Mouse (Mus musculus) lung, postnatal 10 days (tissue): ENCODE measurements around the gene Scaf1.
"Not testable (repeated sequence)": the region's sequence is repeated elsewhere in the genome, so short reads cannot be mapped to it uniquely, and the experiment has no call there.

Experiments
- DNase-seq: peaks from one replicate; pipeline ENCODE4 v3.0.0; 2021

Gene Scaf1

GRCm38 (mm10) chr7:45043307-45043706 lies 27.1 kb upstream of the Scaf1 start:
- DNase-seq: no peak

DNA sequence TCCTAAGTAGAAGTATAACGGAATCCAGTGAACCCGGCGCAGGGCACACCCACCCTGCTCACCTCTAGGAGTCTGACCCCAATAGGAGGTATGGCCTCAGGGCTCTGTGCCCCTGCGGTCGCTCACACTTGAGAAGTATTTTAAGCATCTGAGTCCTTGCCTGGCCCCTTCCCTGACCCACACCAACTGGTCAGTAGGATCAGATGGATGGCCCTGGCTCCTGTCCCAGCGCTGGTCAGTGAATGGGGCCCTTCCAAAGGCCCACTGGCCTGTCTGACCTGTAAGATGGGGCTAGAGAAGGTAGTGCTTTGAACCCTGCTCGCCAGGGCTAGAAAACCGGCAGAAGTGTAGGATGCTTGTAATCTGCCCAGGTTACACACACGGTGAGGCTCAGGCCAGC lies 24.7 kb upstream of the Scaf1 start:
- no peak for DNase-seq

DNA sequence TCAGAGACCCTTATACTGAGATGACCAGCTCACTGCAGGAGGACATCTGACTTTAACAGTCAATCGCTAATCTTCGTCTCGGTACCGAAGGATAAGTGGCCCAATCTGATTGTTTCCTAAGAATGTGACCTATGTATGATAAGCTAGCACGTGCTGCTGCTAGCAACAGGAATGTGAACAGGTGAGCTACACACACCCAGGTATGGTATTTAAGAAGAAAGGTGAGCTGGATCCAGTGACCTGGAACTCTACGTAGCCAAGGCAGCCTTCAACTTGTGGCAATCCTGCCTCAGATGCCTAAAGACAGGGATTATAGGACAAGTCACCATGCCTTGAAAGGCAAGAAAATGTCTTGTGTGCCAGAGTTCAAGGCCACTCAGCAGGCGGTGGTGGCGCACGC lies 22.2 kb upstream of the Scaf1 start:
- no peak for DNase-seq

DNA sequence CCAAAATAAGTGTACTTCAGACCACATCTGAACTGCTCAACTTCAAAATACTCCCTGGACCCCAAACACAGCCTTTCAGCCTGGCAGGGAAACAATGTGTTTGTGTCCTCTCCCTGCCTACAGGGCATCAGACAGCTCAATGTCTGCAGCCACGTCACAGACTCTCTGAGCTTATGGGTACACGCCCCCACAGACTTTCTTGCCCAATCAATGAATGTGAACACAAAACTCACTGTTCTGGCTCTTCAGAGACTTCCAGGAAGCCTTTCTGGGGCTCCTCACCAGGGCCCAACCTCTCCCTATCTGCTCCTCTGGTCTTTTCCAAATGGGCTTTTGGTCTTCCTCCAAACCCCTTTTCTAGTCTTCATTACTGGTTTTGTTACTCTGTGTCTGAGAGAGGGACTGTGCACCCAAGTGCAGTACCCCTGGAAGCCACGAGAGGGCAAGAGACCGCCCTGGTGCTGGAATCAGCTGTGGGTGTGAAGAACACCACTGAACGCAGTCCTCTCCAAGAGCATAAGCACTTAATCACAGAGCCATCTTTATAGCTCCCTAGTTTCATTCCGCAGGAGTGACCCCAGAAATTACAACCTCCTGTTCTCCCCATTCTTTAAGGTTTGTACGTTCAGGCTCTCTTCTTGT lies 21.7 kb upstream of the Scaf1 start:
- peak; percentile 84 for DNase-seq

DNA sequence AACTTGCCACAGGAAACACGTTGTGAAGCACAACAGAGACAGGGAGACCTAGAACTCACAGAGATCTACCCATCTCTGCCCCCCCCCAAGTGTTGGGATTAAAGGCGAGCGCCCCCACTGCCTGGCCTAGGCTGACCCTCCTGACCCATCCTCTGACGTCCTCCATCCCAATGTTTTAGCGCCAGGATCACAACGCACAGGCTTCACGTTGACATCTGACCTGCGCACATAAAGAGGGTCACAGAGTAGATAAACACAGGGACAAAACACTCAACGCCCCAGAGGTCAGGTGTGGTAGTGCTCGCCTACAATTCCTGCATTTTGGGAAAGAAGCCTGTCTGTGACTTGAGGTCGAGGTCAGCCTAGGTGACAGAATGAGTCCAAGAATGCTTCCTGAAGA lies 20.5 kb upstream of the Scaf1 start:
- no peak for DNase-seq

GRCm38 (mm10) chr7:45035631-45036030 lies 19.5 kb upstream of the Scaf1 start:
- DNase-seq: no peak

- no peak for DNase-seq
Observed at GRCm38 (mm10) chr7:45033722-45034359, 17.7 kb upstream of the Scaf1 start.

- no peak for DNase-seq
Observed at GRCm38 (mm10) chr7:45030857-45031256, 14.7 kb upstream of the Scaf1 start.

DNA sequence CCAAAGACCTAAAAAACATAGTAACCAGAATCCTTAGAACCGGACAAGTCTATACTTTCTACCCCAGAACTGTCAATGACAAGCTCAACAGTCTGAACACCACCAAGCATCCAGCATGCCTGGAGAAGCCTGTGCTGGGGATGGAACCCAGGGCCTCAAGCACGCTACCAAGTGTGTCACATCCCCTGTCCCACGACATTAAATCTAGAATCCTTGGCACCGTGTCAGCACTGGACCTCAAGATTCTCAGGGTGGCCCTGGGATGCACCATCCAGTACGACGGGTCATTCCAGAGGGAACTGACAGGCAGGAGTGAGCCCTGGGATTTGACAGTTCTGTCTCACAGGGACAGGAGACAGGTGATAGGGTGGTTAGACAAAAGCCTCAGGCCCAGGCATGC lies 13.8 kb upstream of the Scaf1 start:
- DNase-seq: no peak

GRCm38 (mm10) chr7:45028351-45028750 lies 12.2 kb upstream of the Scaf1 start:
- no peak for DNase-seq

DNA sequence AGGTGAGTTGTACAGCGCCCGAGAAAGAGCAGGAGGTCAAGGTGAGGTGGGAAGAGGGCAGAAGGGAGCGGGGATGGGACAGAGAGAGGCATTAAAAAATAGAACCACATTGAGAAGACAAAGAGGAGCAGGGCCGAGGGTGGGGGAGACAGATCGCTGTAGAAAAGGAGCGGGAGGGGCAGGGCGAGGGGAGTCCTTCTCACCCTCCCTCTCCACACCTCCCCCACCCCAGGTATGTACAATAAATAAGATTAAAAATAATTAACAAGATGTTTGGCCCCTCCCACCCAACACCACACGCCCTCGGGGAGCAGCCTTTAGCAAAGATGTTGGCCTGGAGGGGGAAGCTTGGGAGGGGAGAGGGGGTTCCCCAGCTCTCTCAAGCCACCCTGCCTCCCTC lies 11.6 kb upstream of the Scaf1 start:
- DNase-seq: no peak

DNA sequence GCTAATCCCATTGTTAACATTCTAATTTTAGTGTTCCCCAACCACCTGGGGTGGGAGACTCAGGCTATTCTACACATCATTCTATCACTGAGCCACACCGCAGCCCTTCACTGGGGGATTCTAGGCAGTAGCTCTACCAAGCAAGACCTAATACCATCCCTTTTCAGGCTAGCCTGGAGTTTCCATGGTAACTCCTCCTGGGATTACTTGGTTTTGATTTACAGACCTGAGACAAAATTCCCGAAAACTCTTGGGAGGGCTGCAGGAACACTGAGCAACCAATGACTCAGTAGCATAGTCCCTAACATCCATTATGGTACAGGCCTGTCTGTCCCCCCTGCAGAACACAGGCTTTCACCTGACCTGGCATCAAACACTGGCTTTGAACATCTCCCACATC lies 10.1 kb upstream of the Scaf1 start:
- no peak for DNase-seq

DNA sequence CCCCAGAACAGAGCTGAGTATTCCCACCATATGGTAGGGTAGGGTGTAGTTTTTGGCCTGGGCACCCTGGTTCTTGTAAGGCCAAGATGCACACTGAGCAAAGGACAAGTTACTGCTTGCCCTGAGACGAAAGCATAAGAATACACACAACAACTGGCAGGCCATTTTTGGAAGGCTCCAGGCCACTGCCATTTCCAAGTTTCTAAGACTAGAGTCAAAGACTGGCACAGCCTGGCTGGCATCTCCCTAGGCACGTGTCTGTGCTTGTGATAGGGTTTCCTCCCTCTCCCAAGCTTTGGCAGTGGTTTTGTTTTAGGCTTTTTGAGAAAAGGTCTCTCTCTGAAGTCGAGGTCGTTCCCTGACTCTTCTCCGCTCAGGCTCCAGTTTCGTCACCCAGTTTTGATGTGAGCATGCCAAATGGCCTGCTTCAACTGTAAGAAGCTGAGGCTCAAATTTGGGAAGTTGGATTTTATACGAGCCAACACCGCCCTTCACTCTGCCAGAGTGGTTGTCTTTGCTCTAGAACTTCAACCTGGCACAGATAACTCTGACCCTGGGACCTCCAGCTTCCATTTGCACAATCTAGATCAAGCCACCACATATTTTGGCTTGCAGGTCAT lies 9.5 kb upstream of the Scaf1 start:
- no peak for DNase-seq

DNA sequence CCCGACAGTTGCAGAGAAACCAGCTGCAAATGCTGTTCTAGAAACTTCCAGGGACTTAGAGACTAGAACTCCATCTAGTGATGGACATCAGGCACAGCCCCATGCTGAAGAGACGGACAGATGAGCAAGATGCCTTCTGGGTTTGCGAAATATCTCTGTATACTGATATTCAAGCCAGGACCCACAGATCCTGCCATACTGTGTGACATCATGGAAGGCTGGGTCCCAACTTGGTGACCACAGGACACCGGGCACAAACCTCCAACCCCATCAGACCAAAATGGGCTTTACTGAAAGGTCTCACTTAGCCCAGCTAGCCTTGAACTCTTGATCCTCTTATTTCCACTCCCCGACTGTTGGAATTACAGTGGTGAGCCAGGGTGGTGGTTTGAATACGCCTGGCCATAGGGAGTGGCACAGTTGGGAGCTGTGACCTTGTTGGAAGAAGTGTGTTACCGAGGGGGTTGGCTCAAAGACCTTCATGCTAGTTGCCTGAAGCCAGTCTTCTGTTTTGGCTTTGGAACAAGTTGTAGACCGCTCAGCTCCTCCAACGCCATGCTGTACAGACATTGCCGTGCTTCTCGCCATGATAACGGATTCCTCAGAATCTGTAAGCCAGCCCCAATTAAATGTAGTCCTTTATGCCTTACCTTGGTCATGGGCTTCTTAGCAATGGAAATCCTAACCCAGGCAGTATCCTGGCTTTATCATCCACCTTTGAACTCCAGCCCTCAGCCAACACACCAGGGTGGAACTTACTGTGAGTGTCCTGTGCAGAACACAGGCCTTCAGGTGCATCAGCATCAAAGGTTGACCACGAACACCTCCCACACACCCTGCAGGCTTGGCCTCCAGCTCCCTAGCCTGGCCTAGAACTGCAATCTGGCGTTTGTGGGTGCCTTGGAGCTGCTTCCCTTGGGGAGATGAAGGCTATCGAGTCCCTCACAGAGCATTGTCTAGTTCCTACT lies 8.4 kb upstream of the Scaf1 start:
- DNase-seq: no peak

DNA sequence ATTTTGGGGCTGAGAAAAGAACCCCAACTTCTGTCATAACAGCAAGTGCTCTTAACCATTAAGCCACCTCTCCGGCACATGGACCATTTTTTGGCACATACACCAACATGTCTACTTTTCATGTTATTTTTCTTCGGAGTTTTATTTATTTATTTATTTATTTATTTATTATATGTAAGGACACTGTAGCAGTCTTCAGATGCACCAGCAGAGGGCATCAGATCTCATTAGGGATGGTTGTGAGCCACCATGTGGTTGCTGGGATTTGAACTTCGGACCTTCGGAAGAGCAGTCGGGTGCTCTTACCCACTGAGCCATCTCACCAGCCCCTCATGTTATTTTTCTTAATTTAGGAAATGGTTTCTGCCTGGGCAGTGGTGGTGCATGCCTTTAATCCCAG lies 7.5 kb upstream of the Scaf1 start:
- DNase-seq: not testable (repeated sequence)

DNA sequence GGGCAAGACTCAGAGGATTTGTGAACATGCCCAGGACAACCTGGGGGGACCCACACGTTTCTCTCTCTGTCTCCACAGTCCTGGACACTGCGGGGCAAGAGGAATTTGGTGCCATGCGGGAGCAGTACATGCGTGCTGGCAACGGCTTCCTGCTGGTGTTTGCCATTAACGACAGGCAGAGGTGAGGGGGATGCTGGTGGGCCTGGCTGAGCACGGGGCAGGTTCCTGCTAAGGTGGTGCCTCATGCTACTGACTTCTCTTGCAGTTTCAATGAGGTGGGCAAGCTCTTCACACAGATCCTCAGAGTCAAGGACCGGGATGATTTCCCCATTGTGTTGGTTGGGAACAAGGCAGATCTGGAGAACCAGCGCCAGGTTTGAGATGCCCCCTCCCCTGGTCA lies 4.1 kb upstream of the Scaf1 start:
- no peak for DNase-seq

DNA sequence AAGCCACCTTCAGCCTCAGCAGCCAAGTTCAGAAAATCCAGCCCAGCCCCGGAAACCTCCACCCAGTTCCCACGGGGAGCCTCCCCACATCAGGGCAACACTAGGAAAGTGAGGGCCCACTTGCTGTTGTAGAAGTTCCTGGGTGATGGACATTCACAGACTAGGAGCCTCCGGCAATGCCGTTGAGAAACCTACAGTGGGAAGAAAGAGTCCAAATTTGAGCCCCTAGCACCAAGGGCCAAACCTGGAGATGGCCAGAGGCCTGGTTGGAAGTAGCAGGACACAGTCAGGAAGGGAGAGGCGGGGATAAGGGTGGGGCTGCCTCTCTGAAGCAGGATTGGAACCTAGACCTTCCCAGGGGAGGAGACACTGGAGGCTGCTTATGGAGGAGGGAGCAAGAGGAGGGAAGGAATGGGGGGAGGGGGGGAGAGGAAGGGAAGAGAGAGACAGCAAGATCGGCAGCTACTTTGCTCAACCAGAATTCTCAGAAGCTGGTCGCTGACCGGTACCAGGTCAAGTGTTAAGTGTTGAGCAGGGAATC lies 2.9 kb upstream of the Scaf1 start:
- peak; percentile 92 for DNase-seq

DNA sequence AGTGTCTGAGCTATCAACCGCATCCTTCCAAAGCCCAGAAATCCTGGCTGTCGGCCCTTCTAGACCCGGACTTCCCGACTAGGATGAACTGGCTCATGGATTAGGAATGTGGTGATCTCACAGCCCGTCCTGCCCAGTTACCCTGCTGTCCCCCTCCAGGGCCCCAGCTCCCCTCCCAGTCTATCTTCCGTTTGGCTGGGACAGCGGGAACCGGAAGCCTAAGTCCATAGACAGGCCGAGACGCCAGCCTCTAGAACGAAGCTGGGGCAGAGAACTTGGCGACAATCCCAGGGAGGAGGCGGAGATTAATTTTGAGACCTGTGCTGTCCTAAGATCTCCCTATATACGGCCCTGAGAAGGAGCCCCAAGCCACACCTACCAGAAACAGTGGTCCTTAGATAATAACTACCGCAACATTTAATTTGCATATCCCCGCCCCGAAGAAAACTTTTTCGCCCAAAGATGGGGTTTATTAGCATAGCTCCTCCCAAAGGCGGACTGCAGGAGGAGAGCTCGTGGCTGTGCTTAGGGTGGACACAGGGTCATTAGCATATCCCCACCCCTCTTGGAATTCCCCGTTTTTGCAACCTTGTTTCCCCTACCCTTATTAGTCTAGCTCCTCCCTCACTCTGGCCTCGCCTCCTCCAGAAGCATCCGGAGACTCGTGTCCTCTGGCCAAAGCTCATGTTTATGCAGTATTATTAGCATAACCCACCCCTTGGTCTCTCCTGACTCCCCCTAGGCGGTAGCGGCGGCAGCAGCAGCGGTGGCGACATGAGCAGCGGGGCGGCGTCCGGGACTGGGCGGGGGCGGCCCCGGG lies 1.3 kb upstream of the Scaf1 start, which contains the start of gene Rras:
Gene Rras (plus strand): TSS at position 720 of the 820 bp plus-strand sequence.
- peak; percentile 98 for DNase-seq

- no peak for DNase-seq
Observed at GRCm38 (mm10) chr7:45016761-45017160, 598 bp upstream of the Scaf1 start.

DNA sequence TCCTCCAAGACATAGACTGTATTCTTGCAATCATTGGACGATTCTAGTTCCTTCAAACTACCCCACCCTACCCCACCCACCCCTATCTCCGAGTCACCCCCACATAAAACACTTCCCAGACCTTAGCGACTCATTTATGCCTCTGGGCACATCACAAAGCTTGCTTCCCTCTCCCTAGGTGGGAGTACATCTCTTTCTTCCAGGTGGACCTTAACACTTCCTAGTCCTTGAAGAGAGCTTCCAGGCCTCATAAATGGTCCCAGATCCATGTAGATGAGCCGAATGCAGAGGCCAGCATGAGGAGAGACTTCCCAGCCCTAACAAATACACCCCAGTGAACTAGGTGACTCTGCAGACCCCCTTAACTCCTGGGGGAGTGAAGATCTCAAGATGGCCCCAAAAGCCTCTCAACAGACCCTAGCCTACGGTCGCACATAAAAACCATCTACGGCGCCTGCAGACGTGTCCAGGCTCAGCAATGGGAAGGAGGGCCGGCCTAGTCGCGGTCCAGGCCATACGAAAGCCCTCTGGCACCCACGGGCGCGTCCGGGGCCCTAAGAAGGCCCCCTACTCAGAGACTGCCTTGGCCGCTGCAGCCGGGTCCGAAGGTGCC lies 713 bp downstream of the Scaf1 start:
- no peak for DNase-seq

DNA sequence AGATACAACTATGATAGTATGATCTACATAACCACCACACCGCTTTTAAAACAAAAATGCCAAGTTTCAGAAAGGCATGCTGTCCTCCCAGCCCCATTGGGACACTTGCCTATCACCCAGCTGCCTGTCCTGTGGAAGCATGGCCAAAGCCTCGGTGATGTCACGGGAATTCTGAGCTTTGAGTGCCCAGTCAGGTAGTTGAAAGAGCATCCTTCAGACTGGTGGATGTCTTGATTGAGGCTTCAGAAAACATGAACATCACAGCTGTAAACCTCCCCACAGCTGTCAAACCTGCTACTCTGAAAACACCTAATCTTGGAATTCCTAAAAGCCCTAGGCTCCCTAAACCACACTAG lies 2.1 kb downstream of the Scaf1 start:
- DNase-seq: no peak
